Mouse (Mus musculus) thymus, postnatal 0 days (tissue): ENCODE measurements around the gene Cuzd1. TPM values are rescaled to one million over a fixed set of nuclear protein-coding genes. Genes with fewer than 3 reads are reported as not detected.

Experiments used
- DNase-seq: peaks from one replicate; pipeline ENCODE4 v3.0.0-alpha.2; 2015; ENCODE audit warnings: low spot score
- polyA plus RNA-seq: library from polyadenylated mRNA; unstranded; fragments of >200 nt; fragmentation: Nextera tagmentation; extraction: Ambion mirVana; gene quantifications from 2 replicates; pipeline ENCODE4 v1.2.1, GENCODE M21; 2015

Cuzd1 gene
- polyA plus RNA-seq: 0.14 and 0.23 TPM in 2 replicates

GRCm38 (mm10) chr7:131322192-131322591 is at the start of gene Cuzd1:
Gene Cuzd1, minus strand, starts transcription at chr7:131322292.
- no peak for DNase-seq

- DNase-seq: no peak
These were observed 49.4 kb upstream of the Cuzd1 start for GRCm38 (mm10) chr7:131371470-131371860.

GRCm38 (mm10) chr7:131370648-131371469 is 48.8 kb upstream of the Cuzd1 start, which contains the start of gene Pstk:
Gene Pstk, plus strand, starts transcription at chr7:131371141.
- peak; percentile 87 for DNase-seq

GRCm38 (mm10) chr7:131364131-131364530 is 42.0 kb upstream of the Cuzd1 start:
- DNase-seq: no peak

- peak; percentile 90 for DNase-seq
These were observed 40.7 kb upstream of the Cuzd1 start, which contains the start of gene 2310057M21Rik for GRCm38 (mm10) chr7:131362615-131363300. Gene 2310057M21Rik, minus strand, starts transcription at chr7:131362759.

- no peak for DNase-seq
These were observed 40.1 kb upstream of the Cuzd1 start for GRCm38 (mm10) chr7:131362269-131362614.

GRCm38 (mm10) chr7:131356105-131356504 is 34.0 kb upstream of the Cuzd1 start:
- DNase-seq: no peak

- DNase-seq: no peak
These were observed 23.9 kb upstream of the Cuzd1 start for GRCm38 (mm10) chr7:131345856-131346541.

GRCm38 (mm10) chr7:131337502-131338068 is 15.5 kb upstream of the Cuzd1 start:
- DNase-seq: no peak

GRCm38 (mm10) chr7:131333564-131333963 is 11.5 kb upstream of the Cuzd1 start, which contains the start of gene Fam24a:
Gene Fam24a, plus strand, starts transcription at chr7:131333864.
- no peak for DNase-seq

- DNase-seq: no peak
These were observed 9.6 kb upstream of the Cuzd1 start for GRCm38 (mm10) chr7:131331688-131332087.

- DNase-seq: no peak
These were observed 7.3 kb upstream of the Cuzd1 start, which contains the start of gene Fam24b for GRCm38 (mm10) chr7:131329416-131329815. Gene Fam24b, minus strand, starts transcription at chr7:131329516.

GRCm38 (mm10) chr7:131327054-131327453 is 5.0 kb upstream of the Cuzd1 start:
- no peak for DNase-seq

- DNase-seq: no peak
These were observed 3.8 kb downstream of the Cuzd1 start for GRCm38 (mm10) chr7:131318340-131318739.

- no peak for DNase-seq
These were observed 4.5 kb downstream of the Cuzd1 start for GRCm38 (mm10) chr7:131317587-131317986.

GRCm38 (mm10) chr7:131314493-131314892 is 7.6 kb downstream of the Cuzd1 start:
- no peak for DNase-seq

- no peak for DNase-seq
These were observed 15.4 kb downstream of the Cuzd1 start for GRCm38 (mm10) chr7:131306733-131307132.

GRCm38 (mm10) chr7:131303340-131303739 is 18.8 kb downstream of the Cuzd1 start:
- no peak for DNase-seq

GRCm38 (mm10) chr7:131297151-131297550 is 24.9 kb downstream of the Cuzd1 start:
- DNase-seq: no peak

GRCm38 (mm10) chr7:131265851-131266250 is 56.2 kb downstream of the Cuzd1 start:
- DNase-seq: no peak

- no peak for DNase-seq
These were observed 57.8 kb downstream of the Cuzd1 start for GRCm38 (mm10) chr7:131264251-131264650.
